Mouse (Mus musculus) midbrain, embryonic 10.5 days (tissue): ENCODE measurements around the gene Epb41l3. TPM values are rescaled to one million over a fixed set of nuclear protein-coding genes. Genes with fewer than 3 reads are reported as not detected.

ENCODE experiments used
- DNase-seq: peaks from one replicate; pipeline ENCODE4 v3.0.0-alpha.2; 2017; ENCODE audit warnings: low spot score
- H3K27ac ChIP-seq: fragments of 300-500 bp; sonication (generic); replicated peaks from 2 replicates; pipeline ENCODE4 v1.5.1; 2016; ENCODE audit warnings: mild to moderate bottlenecking
- H3K27me3 ChIP-seq: fragments of 300-500 bp; sonication (generic); 2 replicates; pipeline ENCODE4 v1.6.1; 2016; ENCODE audit warnings: low read depth, mild to moderate bottlenecking; ENCODE audit not compliant: poor library complexity, severe bottlenecking
- H3K36me3 ChIP-seq: fragments of 300-500 bp; sonication (generic); 2 replicates; pipeline ENCODE4 v1.6.1; 2016; ENCODE audit warnings: mild to moderate bottlenecking, moderate library complexity
- H3K4me1 ChIP-seq: fragments of 300-500 bp; sonication (generic); 2 replicates; pipeline ENCODE4 v1.6.1; 2016
- H3K4me3 ChIP-seq: fragments of 300-500 bp; sonication (generic); 2 replicates; pipeline ENCODE4 v1.5.1; 2016; ENCODE audit warnings: mild to moderate bottlenecking, moderate library complexity
- H3K9me3 ChIP-seq: fragments of 300-500 bp; sonication (generic); replicated peaks from 2 replicates; pipeline ENCODE4 v1.6.1; 2016; ENCODE audit warnings: mild to moderate bottlenecking
- WGBS: fragments of 180-500 bp; shearing (Covaris S2); methylation state at CpG from one replicate; pipeline ENCODE4 v1.1.7; 2016; 5-methylcytosine and 5-hydroxymethylcytosine counted together
- polyA plus RNA-seq: library from polyadenylated mRNA; unstranded; fragments of >200 nt; fragmentation: Nextera tagmentation; extraction: Ambion mirVana; gene quantifications from 2 replicates; pipeline ENCODE4 v1.2.1, GENCODE M21; 2016

Gene Epb41l3
- polyA plus RNA-seq, 1 experiment from 2014 or later: 51.0 TPM

DNA sequence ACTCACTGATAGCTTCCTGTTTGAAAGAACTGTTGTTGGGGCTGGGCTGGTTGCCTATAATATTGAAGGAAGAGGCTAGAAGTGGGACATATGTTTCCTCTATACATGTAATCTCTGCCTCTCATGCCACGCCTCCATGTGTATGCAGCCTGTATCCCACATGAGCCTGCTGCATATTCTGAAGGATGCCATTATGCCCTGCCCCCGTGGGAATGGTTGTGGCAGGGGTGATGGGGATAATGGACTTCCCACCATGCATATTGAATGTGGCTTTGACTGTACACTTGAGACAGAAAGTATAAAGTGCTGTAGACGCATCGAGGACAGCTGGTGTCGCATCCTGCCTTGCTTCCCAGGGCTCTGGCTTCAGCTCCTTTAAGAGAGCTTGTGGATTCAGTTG lies 155.9 kb downstream of the Epb41l3 start:
- no peaks in the 10 kb centered on the region for H3K36me3 ChIP-seq
- 0 out of 2 replicates have a peak overlapping the region, but pooled peaks have one; percentile 28 for H3K27ac ChIP-seq
- peaks cover 28% of the 10 kb centered on the region for H3K4me1 ChIP-seq
- no peaks in the 10 kb centered on the region for H3K9me3 ChIP-seq
- H3K27me3 ChIP-seq: no peaks in the 10 kb centered on the region
- no peak overlapping the region for H3K4me3 ChIP-seq
- DNase-seq: no peak
- 86% methylated on average over 5 of the region's 5 CpGs for WGBS

DNA sequence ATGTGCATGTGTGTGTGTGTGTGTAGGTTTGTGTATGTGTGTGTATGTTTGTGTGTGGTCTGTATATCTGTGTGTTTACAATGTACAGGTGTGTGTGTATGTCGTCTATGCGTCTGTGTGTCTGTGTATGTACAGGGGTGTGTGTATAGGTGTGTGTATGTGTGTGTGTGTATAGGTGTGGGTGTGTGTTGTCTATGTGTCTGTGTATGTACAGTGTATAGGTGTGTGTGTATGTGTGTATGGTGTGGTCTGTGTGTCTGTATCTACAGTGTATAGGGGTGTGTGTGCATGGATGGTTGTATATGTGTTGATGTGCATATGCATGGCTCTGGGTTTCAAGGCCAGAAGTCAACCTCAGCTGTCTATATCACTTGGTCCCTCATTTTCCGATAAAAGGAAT lies 161.7 kb downstream of the Epb41l3 start:
- no peak overlapping the region for H3K4me3 ChIP-seq
- H3K27ac ChIP-seq: no peak overlapping the region
- no peak for DNase-seq
- no peaks in the 10 kb centered on the region for H3K36me3 ChIP-seq
- no peaks in the 10 kb centered on the region for H3K4me1 ChIP-seq
- no peaks in the 10 kb centered on the region for H3K27me3 ChIP-seq
- no peaks in the 10 kb centered on the region for H3K9me3 ChIP-seq
- WGBS: 95% methylated on average over 3 of the region's 3 CpGs

DNA sequence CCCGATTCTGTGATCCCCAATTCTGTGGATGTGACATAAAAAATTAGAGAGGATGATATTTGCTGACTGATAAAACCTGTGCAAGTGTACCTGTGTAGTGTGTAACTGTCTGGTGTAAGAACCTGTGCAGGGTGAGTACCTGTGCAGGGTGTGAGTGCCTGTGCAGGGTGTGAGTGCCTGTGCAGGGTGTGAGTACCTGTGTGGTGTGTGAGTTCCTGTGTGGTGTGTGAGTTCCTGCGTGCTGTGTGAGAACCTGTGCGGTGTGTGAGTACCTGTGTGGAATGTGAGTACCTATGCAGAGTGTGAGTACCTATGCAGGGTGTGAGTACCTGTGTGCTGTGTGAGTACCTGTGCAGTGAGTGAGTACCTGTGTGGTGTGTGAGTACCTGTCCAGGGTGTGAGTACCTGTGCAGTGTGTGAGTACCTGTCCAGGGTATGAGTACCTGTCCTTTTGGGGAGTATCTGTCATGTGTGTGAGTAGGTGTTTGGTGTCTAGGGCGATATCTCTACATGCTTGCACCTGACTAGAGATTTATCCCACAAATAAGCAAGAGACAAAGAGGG lies 163.4 kb downstream of the Epb41l3 start:
- Histone ChIP-seq H3K27ac (no peak overlapping the region), H3K27me3 (no peaks in the 10 kb centered on the region), H3K9me3 (no peaks in the 10 kb centered on the region), H3K4me3 (no peak overlapping the region), H3K4me1 (no peaks in the 10 kb centered on the region), H3K36me3 (no peaks in the 10 kb centered on the region)
- 92% methylated on average over 4 of the region's 4 CpGs for WGBS
- no peak for DNase-seq

DNA sequence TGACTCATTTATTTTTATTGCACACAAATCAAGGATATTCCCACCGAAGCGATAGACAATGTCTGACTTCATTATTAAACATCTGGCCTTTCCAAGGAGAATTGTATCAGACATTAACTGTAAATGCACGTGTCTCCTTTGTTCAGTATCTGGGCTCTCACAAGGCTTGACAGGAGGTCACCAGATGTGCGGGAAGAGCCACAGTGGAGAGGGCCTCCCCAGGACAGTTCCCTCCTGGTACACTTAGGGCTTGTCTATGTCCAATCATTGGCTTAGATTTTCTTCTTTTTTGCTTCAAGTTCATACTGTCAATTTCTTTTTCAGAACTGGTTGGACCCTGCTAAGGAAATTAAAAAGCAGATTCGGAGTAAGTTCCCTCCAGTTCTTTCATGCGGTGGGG lies 163.9 kb downstream of the Epb41l3 start:
- no peak overlapping the region for H3K4me3 ChIP-seq
- H3K36me3 ChIP-seq: no peaks in the 10 kb centered on the region
- H3K27me3 ChIP-seq: no peaks in the 10 kb centered on the region
- H3K27ac ChIP-seq: no peak overlapping the region
- 94% methylated on average over 6 of the region's 6 CpGs for WGBS
- no peak for DNase-seq
- no peaks in the 10 kb centered on the region for H3K9me3 ChIP-seq
- no peaks in the 10 kb centered on the region for H3K4me1 ChIP-seq

DNA sequence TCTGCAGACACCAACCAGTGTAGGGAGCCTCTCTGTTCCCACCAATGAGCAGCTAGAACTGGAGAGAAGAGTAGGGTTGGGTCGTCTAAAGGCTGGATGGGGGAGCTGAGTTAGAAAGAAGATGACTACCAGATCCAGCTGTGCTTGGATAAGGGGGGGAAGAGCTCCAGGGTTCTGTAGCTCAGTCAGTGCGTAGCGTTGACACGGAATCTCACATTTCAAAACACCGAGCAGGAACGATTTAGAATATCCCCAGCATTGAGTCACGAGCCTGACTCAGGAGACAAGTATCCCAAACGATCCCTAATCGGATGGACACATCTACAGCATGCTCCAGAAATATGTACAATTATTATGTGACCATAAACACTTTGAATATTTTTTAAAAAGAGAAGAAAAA lies 180.4 kb downstream of the Epb41l3 start:
- no peak for DNase-seq
- H3K36me3 ChIP-seq: no peaks in the 10 kb centered on the region
- no peak overlapping the region for H3K27ac ChIP-seq
- no peak overlapping the region for H3K4me3 ChIP-seq
- no peaks in the 10 kb centered on the region for H3K9me3 ChIP-seq
- 74% methylated on average over 9 of the region's 9 CpGs for WGBS
- H3K27me3 ChIP-seq: no peaks in the 10 kb centered on the region
- no peaks in the 10 kb centered on the region for H3K4me1 ChIP-seq

DNA sequence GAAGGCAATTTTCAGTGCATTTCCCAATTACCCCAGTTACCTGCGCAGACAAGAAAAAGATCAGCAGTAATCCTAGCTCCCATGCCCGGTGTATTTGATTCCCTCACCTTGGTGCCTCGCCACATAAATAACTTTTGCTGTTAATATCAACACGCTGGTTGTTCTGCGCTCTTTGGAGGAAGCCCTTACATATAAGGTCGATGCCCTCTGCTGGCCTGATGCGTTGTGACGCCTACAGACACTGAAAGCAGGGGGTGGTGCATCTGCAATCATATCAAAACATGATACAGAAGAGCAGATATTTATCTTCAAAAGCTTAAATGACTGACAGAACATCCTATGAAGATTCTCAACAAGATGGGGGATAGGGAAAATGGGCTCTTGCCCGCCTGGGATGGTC lies 181.0 kb downstream of the Epb41l3 start:
- peak; percentile 30 for DNase-seq
- WGBS: 58% methylated on average over 9 of the region's 9 CpGs
- Histone ChIP-seq H3K36me3 (no peaks in the 10 kb centered on the region), H3K27me3 (no peaks in the 10 kb centered on the region), H3K4me3 (no peak overlapping the region), H3K4me1 (no peaks in the 10 kb centered on the region), H3K9me3 (no peaks in the 10 kb centered on the region), H3K27ac (no peak overlapping the region)

DNA sequence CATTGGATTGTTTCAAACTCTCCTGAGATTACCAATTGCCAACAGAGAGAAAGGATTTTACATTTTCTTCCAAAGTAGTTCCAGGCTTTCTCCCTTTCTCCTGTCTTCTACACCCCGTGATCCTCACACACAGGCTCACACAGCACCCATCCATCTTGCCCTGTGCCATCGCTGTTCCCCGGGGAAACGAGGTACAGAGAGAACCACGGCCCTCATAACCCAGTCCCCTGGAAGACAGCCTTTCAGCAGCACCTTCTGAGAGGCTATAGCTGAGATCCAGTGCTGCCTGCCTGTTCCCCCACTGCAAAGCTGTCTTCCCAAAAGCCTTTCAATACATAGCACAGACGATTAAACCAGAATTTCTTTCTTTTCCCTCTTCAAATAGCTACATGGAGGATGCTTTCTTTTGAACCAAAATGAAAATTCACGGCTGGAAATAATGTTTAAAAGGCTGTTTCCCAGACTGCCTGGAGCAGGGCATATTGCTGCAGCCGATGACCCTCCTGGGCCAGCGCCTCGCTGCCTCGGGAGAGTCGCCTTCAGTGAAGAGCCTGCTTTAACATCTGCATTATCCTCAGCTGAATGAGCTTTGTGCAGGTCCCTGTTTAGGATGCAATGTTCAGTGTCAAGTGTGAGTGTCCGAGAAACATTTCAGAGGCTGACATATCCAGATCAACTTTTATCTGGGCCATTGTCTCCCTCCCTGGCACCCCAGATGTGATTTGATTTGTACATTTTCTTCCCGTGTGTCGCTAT lies 188.5 kb downstream of the Epb41l3 start:
- DNase-seq: no peak
- Histone ChIP-seq H3K4me3 (no peak overlapping the region), H3K27ac (peak overlapping the region; percentile 15; the same call in 1 of the 2 replicates), H3K27me3 (no peaks in the 10 kb centered on the region), H3K36me3 (no peaks in the 10 kb centered on the region), H3K4me1 (peaks cover 25% of the 10 kb centered on the region), H3K9me3 (no peaks in the 10 kb centered on the region)
- 60% methylated on average over 15 of the region's 15 CpGs for WGBS

DNA sequence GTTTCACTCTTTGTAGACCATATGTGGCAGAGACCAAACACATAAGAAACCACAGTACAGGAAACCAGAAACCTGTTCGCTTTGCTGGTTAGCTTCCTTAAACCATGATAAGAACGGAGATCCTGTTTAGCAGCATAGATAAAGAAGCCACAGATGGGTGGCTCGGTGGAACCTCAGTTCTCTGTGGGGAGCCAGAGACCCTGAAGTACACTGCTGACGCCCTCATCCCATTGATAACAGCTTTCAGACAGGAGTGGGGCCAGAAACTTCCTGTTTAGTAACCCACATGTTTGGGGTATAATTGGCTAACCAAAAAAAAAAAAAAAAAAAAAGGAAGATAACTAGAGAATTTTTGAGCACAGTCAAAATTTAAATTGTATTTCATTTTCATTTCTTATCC lies 189.7 kb downstream of the Epb41l3 start:
- H3K27me3 ChIP-seq: no peaks in the 10 kb centered on the region
- peaks cover 25% of the 10 kb centered on the region for H3K4me1 ChIP-seq
- WGBS: 62% methylated on average over 4 of the region's 4 CpGs
- H3K4me3 ChIP-seq: no peak overlapping the region
- DNase-seq: no peak
- H3K9me3 ChIP-seq: no peaks in the 10 kb centered on the region
- no peaks in the 10 kb centered on the region; the same call in 1 of the 2 replicates for H3K36me3 ChIP-seq
- H3K27ac ChIP-seq: no peak overlapping the region

DNA sequence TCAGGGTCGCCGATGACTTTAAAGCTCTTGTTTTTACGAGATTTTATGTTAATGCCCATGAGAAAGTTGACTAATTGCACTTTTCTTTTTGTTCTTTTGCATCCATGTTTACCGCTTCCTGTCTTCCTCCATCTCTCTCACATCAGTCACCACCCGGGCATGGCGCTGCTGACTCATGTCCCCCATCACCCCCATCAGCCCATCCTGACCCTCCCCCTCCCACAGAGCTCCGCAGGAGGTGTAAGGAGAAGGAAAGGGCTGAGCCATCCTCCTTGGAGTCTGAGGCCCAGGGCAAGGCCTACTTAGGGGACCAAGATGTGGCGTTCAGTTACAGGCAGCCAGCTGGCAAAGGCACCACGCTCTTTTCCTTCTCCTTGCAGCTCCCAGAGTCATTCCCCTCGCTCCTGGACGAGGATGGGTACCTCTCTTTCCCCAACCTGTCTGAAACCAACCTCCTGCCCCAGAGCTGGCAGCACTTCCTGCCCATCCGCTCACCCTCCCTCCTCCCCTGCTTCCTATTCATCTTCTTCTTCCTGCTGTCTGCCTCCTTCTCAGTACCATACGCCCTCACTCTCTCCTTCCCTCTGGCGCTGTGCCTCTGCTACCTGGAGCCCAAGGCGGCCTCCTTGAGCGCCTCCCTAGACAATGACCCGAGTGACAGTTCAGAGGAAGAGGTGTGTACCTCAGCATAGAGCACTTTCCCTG lies 190.4 kb downstream of the Epb41l3 start:
- Histone ChIP-seq H3K27ac (0 out of 2 replicates have a peak overlapping the region, but pooled peaks have one; percentile 17), H3K4me1 (peaks cover 25% of the 10 kb centered on the region), H3K9me3 (no peaks in the 10 kb centered on the region), H3K36me3 (peaks cover 2% of the 10 kb centered on the region; the same call in 1 of the 2 replicates), H3K27me3 (no peaks in the 10 kb centered on the region), H3K4me3 (no peak overlapping the region)
- no peak for DNase-seq
- WGBS: 44% methylated on average over 17 of the region's 17 CpGs

DNA sequence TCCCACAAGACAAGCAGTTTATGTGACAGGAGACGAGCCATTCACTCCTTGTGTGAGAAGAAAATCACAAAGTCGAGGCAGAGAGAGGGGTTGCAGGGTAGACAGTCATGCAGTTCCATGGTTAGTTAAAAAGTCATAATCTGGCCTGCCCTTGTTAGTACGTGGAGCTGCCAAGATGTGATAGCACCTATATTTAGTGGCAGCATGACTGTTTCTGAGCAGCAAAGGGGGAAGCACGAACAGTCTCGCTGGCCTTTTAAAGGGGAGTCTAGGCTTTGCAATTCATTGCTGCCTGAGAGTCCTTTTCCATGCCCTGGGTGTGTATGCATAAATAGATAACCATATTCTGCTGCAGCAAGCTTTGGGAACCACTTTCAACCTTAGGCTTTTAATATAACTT lies 191.5 kb downstream of the Epb41l3 start:
- H3K9me3 ChIP-seq: no peaks in the 10 kb centered on the region
- 86% methylated on average over 5 of the region's 5 CpGs for WGBS
- H3K27ac ChIP-seq: no peak overlapping the region

DNA sequence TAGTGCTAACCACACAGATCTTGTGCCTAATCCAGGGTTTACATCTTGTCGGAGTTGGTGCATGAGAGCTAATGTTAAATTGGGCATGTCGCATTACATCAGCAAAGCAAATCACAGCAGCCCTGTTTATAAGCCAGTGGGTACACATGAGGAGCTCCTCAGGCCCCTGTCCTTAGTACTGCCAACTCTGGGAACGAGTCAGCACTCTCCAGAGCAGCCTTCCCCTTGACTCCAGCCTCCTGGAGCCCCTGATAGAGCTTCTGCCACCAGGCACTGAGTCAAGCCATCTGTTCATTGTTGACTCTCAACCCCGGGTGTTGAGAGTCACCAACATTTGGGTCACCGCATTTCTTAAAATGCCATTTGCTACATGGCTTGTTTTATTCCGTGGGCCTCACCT lies 192.0 kb downstream of the Epb41l3 start:
- no peak overlapping the region for H3K27ac ChIP-seq
- no peak for DNase-seq
- peaks cover 25% of the 10 kb centered on the region for H3K4me1 ChIP-seq
- WGBS: 70% methylated on average over 6 of the region's 6 CpGs
- H3K9me3 ChIP-seq: no peaks in the 10 kb centered on the region
- no peaks in the 10 kb centered on the region for H3K27me3 ChIP-seq
- peaks cover 2% of the 10 kb centered on the region; the same call in 1 of the 2 replicates for H3K36me3 ChIP-seq
- H3K4me3 ChIP-seq: no peak overlapping the region

More for the DNA sequence above, 191.5 kb downstream of the Epb41l3 start:
- Histone ChIP-seq H3K27me3 (no peaks in the 10 kb centered on the region), H3K36me3 (peaks cover 2% of the 10 kb centered on the region; the same call in 1 of the 2 replicates), H3K4me1 (peaks cover 25% of the 10 kb centered on the region), H3K4me3 (no peak overlapping the region)
- no peak for DNase-seq

DNA sequence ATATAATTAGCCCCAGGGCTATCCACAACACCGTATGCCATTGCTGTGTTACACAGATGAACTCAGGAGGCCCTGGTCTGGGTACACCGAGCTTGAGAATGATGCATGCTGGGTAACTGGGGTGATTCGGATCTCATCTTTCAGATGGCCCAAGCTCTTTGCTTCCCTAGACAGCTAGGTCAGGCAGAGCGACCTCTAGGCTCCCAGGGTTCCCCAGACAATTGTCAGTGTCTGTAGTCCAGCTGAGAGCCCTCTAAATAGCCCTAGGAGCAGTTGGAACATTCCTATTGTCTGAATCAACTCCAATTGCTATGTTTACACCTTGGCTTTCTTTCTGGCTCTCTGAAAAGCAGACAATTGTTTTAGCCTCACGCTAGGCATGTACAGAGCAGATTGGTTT lies 201.9 kb downstream of the Epb41l3 start:
- no peak for DNase-seq
- no peaks in the 10 kb centered on the region for H3K9me3 ChIP-seq
- 15% methylated on average over 5 of the region's 5 CpGs for WGBS

DNA sequence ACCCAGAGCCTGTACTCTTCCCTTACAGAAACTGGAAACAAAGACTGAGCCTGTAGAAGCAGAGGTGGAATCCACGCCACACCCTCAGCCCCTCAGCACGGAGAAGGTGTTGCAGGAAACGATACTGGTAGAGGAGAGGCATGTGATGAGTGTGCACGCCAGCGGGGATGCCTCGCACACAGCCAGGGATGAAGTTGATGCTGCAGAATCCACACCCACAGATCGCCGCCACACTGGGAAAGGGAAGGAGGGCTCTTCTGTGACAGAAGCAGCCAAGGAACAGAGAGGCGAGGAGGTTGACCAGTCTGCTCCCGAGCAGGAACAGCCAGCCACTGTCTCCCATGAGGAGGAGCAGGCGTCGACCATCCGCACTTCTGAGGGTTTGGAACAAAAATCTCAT lies 209.0 kb downstream of the Epb41l3 start:
- DNase-seq: no peak
- WGBS: 94% methylated on average over 13 of the region's 13 CpGs
- H3K36me3 ChIP-seq: peaks cover 67% of the 10 kb centered on the region

More for the DNA sequence above, 201.9 kb downstream of the Epb41l3 start:
- no peaks in the 10 kb centered on the region for H3K27me3 ChIP-seq
- H3K4me3 ChIP-seq: no peak overlapping the region
- 0 out of 2 replicates have a peak, but pooled peaks cover 3% of the 10 kb centered on the region for H3K36me3 ChIP-seq
- H3K27ac ChIP-seq: no peak overlapping the region
- peaks cover 9% of the 10 kb centered on the region for H3K4me1 ChIP-seq

More for the DNA sequence above, 209.0 kb downstream of the Epb41l3 start:
- Histone ChIP-seq H3K4me3 (no peak overlapping the region), H3K9me3 (peaks cover 7% of the 10 kb centered on the region; the same call in 1 of the 2 replicates), H3K27me3 (no peaks in the 10 kb centered on the region), H3K4me1 (no peaks in the 10 kb centered on the region), H3K27ac (no peak overlapping the region)
